Mouse (Mus musculus) NIH3T3 (cell line): ENCODE results near the gene Usp47.
A peak's percentile ranks its signal among the peaks of the same experiment; 100 is the strongest.
"Not testable (repeated sequence)": the region's sequence is repeated elsewhere in the genome, so short reads cannot be mapped to it uniquely, and the experiment has no call there.

Source experiments
- DNase-seq: peaks from one replicate; pipeline ENCODE4 v3.0.0-alpha.2; 2012; ENCODE audit warnings: low read depth

Gene Usp47

GRCm38 (mm10) chr7:112040271-112040670 lies 17.0 kb downstream of the Usp47 start:
- DNase-seq: no peak

- DNase-seq: no peak
Measured at GRCm38 (mm10) chr7:112042758-112043157, 19.5 kb downstream of the Usp47 start.

- DNase-seq: no peak
Measured at GRCm38 (mm10) chr7:112045249-112045648, 21.9 kb downstream of the Usp47 start.

GRCm38 (mm10) chr7:112045794-112046388 lies 22.6 kb downstream of the Usp47 start:
- peak; percentile 22 for DNase-seq

- DNase-seq: no peak
Measured at GRCm38 (mm10) chr7:112048643-112049042, 25.3 kb downstream of the Usp47 start.

GRCm38 (mm10) chr7:112053667-112054066 lies 30.4 kb downstream of the Usp47 start:
- no peak for DNase-seq

- DNase-seq: peak; percentile 76
Measured at GRCm38 (mm10) chr7:112055901-112056625, 32.8 kb downstream of the Usp47 start.

- no peak for DNase-seq
Measured at GRCm38 (mm10) chr7:112074868-112075267, 51.6 kb downstream of the Usp47 start.

- no peak for DNase-seq
Measured at GRCm38 (mm10) chr7:112082636-112083035, 59.3 kb downstream of the Usp47 start.

GRCm38 (mm10) chr7:112084222-112084621 lies 60.9 kb downstream of the Usp47 start:
- no peak for DNase-seq

- DNase-seq: peak; percentile 91
Measured at GRCm38 (mm10) chr7:112085062-112085461, 61.8 kb downstream of the Usp47 start.

GRCm38 (mm10) chr7:112086186-112086585 lies 62.9 kb downstream of the Usp47 start:
- DNase-seq: no peak

GRCm38 (mm10) chr7:112094923-112095322 lies 71.6 kb downstream of the Usp47 start:
- DNase-seq: not testable (repeated sequence)

GRCm38 (mm10) chr7:112100887-112101286 lies 77.6 kb downstream of the Usp47 start:
- no peak for DNase-seq

GRCm38 (mm10) chr7:112102933-112103332 lies 79.6 kb downstream of the Usp47 start:
- no peak for DNase-seq

GRCm38 (mm10) chr7:112103816-112104215 lies 80.5 kb downstream of the Usp47 start:
- no peak for DNase-seq

- DNase-seq: no peak
Measured at GRCm38 (mm10) chr7:112108757-112109156, 85.5 kb downstream of the Usp47 start.

- no peak for DNase-seq
Measured at GRCm38 (mm10) chr7:112110638-112111372, 87.5 kb downstream of the Usp47 start.

- no peak for DNase-seq
Measured at GRCm38 (mm10) chr7:112117501-112117900, 94.2 kb downstream of the Usp47 start.

- peak; percentile 67 for DNase-seq
Measured at GRCm38 (mm10) chr7:112118086-112118485, 94.8 kb downstream of the Usp47 start.

GRCm38 (mm10) chr7:112119248-112119647 lies 95.9 kb downstream of the Usp47 start:
- no peak for DNase-seq

GRCm38 (mm10) chr7:112120861-112121810 lies 97.8 kb downstream of the Usp47 start:
- no peak for DNase-seq
